Mouse (Mus musculus): ENCODE results near the gene Alox5ap.
A peak's percentile ranks its signal among the peaks of the same experiment; 100 is the strongest.

Gene Alox5ap

DNA sequence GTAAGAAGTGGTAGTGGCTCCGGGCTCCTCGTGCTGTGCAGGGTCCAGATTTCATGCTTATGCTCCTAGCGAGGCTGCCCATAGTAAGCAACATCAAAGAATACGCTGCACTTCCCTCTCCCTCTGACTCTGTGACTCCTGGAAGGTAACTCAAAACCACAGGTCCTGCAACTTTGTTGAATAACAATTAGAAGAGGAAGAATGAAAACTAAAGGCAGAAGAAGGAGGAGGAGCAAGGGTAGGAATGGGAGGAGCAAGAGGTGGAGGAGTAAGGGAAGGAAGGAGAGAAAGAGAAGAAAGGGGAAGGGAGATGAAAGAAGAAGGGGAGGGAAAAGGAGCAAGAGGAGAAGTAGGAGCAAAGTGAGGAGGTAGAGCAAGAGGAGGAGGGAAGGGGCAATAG is at the start of gene Alox5ap:
TSS of gene Alox5ap (plus strand) at position 363 of the 400 bp plus-strand sequence.
- DNase-seq (ENCODE audit: low spot score), result no peak

- no peak for DNase-seq (ENCODE audit: low spot score)
These were observed 49.0 kb upstream of the Alox5ap start for GRCm38 (mm10) chr5:149215540-149215939.

- DNase-seq (ENCODE audit: low spot score), result no peak
These were observed 46.8 kb upstream of the Alox5ap start for GRCm38 (mm10) chr5:149217524-149218357.

DNA sequence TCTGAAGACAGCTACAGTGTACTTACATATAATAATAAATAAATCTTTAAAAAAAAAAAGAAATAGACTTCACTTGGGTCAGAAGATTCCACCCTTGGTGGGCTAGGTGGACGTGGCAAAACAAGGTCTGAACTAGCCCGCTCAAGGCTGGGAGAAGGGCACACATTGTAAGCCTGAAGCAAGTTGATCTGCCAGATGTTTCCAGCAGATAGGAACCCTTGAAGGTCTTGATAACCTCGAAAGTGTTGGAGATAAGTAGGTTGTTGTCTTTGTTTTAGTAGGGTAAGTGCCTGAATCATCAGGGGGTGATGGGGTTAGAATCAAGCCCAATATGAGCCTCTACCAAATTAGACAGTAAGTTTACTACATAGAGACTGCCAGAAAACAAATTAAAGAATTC is 45.1 kb upstream of the Alox5ap start:
- DNase-seq (ENCODE audit: low spot score), result no peak

GRCm38 (mm10) chr5:149221355-149221754 is 43.2 kb upstream of the Alox5ap start:
- DNase-seq (ENCODE audit: low spot score), result no peak

DNA sequence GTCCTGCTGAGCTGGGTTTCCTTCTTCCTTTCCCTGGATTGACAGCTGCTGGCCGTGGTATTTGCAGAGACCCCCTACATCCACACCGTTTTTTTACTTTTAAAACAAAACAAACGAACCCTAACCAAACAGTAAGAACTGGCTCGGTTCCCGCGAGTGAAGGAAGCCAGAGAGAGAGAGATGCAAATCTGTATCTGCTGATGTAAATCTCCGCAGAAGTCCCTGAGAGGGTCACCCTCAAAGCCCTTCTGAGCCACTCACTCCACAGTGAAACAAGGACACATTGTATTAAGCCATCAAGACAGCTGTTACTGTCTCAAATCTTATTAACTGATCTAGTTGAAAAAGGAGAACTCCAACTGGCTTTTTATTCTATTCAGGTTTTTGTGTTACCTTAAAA is 39.9 kb upstream of the Alox5ap start:
- DNase-seq (ENCODE audit: low spot score), result no peak

DNA sequence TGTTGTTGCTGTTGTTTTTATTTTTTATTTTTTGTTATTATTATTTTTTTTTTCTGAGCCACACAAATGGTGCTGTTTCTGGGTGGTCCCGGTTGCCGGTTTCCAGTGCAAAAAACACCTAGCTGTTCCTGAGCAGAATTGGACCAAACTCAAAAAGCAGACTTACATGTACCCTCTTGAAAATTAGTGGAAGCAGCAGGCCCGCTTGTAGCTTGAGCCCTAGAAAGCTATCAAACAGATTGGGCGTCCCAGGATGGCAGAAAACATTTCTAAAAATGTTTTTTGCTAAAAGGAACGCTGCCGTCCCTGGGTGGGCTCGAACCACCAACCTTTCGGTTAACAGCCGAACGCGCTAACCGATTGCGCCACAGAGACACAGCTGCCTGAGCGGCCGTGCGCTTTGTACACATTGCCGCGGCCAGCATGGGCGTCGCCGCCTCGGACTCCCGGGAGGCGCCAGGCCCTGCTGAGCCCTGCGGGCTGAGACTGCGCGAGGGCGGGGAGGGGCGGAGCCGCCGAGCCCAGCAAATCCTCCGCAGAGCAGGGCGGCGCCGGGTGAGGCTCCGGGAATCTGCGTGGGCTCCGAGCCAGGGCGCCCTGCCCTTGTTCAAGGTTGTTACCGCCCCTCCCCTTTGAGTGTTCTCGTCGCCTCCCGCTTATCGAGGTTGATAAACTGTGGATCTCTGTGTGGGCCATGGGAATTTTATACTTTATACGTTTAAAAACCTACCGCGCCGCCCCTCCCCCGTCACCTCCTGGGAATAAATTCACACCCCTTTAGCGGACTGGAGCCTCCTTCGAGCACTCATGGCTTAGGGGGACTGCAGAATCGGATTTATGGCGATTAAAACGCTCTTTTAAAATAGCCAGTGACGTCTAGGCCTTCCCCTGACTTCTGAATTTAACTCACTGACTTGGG is 35.6 kb upstream of the Alox5ap start:
- DNase-seq (ENCODE audit: low spot score), result peak; percentile 98

GRCm38 (mm10) chr5:149229619-149230339 is 34.8 kb upstream of the Alox5ap start:
- no peak for DNase-seq (ENCODE audit: low spot score)

- peak; percentile 42 for DNase-seq (ENCODE audit: low spot score)
These were observed 29.6 kb upstream of the Alox5ap start for GRCm38 (mm10) chr5:149235002-149235401.

- DNase-seq (ENCODE audit: low spot score), result no peak
These were observed 27.2 kb upstream of the Alox5ap start for GRCm38 (mm10) chr5:149237221-149237950.

DNA sequence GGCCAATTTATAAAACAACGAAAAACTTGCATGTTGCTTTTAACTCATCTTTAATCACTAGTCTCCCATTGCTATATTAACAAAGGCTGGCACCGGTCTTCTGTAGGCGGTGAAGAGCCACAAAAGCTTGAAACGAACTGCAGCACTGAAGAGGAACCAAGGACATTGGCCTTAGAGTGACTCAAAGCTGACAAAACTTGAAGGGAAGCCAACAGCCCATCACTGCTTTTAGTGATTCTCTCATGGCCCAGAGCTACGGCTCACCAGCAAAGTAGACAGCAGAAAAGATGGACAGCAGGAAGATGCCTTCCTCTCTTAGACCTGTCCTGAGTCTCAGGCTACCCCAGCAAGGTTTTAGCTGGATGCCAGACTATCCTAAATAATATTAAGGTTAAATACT is 22.1 kb upstream of the Alox5ap start:
- DNase-seq (ENCODE audit: low spot score), result no peak

GRCm38 (mm10) chr5:149243053-149243452 is 21.5 kb upstream of the Alox5ap start:
- DNase-seq (ENCODE audit: low spot score), result no peak

GRCm38 (mm10) chr5:149245391-149245964 is 19.1 kb upstream of the Alox5ap start:
- no peak for DNase-seq (ENCODE audit: low spot score)

DNA sequence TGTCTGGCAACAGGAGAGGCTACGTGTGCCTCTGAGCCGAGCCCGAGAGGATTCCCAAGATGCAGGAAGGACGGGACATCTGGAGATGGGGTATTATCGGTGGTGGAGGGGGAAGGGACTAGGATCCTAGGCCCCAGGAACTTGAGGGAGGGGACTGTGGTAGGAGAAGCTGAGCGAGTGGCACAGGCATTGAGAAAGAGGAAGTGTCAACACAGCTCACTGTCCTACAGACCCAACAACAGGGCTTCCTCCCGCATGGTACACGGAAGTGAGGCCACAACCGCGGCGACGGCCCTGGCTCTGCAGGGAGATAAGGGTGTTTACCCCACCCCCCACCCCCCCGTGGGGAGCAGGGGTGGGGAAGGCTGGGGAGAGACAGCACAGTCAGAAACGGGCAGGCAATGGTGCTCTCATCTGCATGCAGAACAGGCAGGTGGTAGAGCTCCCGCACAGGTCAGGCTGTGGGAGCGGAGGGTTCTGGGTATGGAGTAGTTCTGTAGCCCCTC is 18.5 kb upstream of the Alox5ap start:
- DNase-seq (ENCODE audit: low spot score), result peak; percentile 83

DNA sequence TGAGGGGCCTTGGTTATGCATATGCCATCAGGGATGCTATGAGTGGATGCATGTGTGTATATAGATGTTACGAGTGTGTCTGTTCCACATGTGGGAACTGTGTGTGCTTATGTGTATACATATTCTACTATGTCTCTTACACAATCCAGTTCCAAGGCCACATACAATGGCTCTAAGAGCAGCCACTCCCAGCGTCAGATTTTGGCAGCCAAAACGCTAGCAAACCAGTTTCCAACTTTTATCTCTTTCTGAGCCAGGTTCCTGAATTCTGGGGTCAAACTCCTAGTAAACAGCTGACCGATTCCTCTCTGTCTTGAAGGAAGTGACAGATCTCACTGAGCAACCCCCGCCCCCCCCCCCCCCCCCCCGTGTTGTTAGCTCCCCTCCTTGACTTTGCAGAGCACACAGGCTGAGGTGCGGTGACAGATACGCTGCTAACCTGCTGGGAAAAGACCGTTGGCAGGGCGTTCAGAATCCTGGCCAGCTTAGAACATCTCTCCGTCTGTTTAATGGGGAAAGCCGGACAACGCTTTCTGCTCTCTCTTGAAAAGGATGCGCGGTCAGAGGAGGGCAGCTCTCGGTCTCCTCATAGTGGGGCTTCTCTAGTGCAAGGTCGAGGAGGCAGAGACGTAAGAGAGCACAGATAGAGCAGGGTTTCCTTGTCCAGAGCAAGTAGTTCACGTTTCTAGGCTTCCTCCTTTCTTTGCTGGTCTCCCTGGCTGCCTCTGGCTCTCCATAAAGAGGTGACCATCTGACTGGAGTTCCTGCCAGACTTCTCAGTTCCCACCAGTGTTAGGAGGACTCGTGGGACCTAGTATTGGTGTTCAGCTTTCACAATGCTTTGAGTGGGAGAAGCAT is 17.3 kb upstream of the Alox5ap start:
- no peak for DNase-seq (ENCODE audit: low spot score)

DNA sequence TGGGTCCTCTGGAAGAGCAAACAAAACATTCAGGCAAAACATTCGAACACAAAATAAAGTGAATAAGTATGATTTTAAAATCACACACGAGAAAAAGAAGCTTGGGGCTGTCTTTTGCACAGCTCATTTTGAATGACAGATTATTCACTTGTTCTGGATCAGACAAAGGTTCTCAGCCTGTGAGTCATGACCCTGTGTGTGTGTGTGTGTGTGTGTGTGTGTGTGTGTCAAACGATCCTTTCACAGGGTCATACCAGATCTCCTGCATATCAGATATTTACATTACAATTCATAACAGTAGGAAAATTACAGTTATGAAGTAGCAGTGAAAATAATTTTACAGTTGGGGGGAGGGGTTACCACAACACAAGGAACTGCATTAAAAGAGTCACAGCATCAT is 12.3 kb upstream of the Alox5ap start:
- DNase-seq (ENCODE audit: low spot score), result no peak

DNA sequence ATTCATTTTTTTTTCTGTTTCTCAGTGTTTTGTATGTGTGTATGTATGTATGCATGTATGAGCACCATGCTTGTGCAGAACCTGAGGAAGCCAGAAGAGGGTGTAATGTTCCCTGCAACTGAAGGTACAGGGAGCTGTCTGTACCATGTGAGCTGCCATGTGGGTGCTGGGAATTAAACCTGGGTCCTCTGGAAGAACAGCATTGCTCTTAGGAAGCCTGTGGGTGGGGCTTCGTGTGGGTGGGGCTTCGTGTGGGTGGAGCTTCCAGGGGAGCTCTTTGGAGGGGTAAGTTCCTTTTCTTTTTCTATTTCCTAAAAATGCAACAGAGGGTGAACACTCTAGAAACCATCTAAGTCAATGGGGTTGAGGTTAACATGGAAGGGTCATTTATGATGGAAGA is 11.1 kb upstream of the Alox5ap start:
- DNase-seq (ENCODE audit: low spot score), result no peak

GRCm38 (mm10) chr5:149255522-149255921 is 9.0 kb upstream of the Alox5ap start:
- no peak for DNase-seq (ENCODE audit: low spot score)

DNA sequence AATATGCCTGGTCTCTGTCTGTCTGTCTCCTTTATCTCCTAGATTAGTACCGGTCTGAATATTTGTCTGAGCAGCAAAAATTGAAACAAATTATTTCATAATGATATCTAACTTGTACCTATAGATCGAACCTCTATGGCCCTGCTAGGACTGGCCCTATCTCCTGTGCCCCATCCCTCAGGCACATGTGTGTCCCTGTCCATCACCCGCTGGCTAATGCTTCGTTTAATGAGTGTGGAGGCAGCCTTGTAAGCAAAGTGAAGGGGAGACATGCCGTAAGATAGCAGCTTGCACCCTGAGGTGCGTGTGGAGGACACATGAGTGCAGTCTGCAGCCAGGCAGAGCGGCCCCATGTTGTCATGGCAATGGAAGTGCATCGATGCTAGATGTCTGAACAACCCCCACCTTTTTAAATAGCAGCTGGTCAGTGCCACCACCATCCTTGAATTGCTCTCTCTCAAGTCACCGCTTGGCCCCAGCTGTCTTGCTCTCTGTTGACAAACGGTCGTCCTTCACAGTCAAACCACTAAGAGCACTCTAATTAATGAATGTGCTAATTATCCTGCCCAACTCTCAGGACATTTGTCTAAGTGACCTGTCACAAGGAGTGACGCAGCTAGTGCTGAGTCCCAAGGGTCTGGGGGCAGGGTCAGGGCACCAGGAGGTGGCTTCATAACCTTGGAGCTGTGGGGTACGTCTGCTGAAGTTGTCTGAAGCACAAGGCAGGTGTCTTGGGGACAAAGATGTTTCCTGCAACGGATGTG is 6.9 kb upstream of the Alox5ap start:
- no peak for DNase-seq (ENCODE audit: low spot score)

All from lung, postnatal 25 days (tissue).